Mouse (Mus musculus) erythroblast, embryonic 14.5 days (primary cell): Measurements from ENCODE around the gene 4930579F01Rik.

Experiments used
- GATA1 ChIP-seq: IDR thresholded peaks from 2 replicates; pipeline ENCODE4 v1.6.1; 2012; ENCODE audit warnings: low read length, inconsistent platforms, mixed read lengths
- TAL1 ChIP-seq: IDR thresholded peaks from 3 replicates; pipeline ENCODE4 v1.6.1; 2012; ENCODE audit warnings: low read length, inconsistent platforms, mixed read lengths

GRCm38 (mm10) chr3:138162553-138163183, 31.0 kb downstream of the 4930579F01Rik start:
- TF ChIP-seq TAL1 (no peak), GATA1 (no peak)
